Mouse (Mus musculus): ENCODE measurements around the gene Srrt. TPM values are rescaled to one million over a fixed set of nuclear protein-coding genes. Genes with fewer than 3 reads are reported as not detected.
A peak's percentile ranks its signal among the peaks of the same experiment; 100 is the strongest.

Srrt gene
- polyA plus RNA-seq, 3 experiments from 2014 or later, result 58.1 to 76.1 (median 61.2) TPM

DNA sequence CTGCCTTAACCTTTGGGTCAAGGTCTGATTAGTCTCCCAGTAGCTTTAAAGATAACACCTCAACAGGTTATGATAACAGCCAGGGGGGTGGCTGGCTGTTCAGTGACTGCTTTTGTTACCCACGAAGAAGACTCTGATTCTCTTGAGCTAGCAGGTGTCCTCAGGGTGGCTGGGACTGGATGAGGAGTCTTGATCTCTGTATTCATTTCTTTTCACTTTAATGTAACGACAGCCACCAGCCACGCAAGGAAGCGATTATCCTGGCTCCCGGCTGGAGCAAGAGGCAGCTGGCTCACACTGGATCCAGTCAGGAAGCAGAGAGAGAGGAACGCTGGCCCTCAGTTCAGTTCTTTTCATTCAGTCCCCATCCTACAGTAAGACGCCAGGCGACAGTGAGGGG lies 29.7 kb upstream of the Srrt start:
- no peak for ATAC-seq

DNA sequence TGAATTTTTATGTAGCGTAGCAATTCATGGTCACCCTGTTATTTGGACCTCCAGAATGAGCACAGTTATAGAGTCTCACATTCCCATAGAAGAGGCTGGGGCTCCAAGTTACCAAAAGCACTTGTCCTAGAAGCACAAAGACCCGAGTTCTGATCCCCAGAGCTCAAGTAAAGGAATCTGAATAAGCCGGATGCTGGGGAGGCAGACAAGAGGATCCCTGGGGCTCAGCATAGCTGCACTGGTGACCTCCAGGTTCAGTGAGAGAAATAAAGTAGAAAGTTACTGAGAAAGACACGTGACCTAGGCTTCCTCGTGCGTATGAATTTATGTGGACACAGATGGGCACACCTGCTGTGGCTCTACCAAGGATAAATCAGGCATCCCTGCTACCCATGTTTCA lies 27.6 kb upstream of the Srrt start:
- ATAC-seq, result no peak

DNA sequence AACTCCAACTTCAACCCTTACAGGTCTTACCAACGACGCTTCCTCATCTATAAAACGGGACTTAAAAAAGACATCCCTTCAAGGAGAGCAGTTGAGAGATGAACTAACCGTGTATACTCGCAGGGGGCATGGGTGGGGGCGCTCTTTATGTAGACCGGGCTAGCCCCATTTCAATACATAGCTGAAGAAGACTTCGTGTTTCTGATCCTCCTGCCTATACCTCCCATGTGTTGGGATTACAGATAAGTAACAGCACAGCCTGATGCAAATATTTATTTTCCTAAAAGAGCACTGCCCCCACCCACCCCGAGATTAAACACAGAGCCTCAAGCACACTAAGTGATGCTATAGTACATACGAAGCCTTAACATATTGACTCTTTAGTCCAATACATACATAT lies 26.8 kb upstream of the Srrt start:
- ATAC-seq, result no peak

DNA sequence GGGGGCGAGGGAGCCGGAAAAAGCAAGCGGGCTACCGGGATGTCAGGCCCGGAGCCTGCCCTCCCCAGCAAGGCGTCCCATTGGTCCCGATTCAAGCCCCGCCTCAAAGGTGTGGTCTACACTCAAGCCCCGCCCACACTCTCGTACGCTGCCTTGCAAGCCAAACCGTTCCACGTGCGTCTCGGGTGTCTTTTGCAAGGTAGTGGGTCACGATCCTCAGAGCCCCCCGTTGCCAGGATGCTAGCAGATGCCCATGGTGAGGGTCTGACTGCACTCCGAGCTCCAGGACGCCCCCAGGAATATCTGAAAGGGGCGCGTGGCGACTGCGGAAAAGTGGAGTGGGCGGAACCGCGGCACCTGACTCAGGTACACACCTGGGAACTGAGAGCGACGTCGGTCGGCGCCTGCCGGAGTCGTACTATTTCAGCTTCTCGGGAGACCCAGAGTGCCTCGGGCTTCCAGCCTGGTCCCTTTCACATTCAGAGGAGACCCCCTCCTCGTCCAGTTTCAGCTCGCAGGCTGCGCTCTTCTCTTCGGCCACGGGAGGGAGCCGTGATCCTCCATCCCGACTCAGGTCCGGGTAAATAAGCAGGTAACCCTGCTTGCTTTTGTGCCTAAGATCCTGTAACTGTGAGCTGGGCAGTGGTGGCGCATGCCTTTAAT lies 26.2 kb upstream of the Srrt start, which contains the start of gene Slc12a9:
TSS of gene Slc12a9 (minus strand) at position 86 of the 663 bp plus-strand sequence.
- ATAC-seq, result peak; percentile 93

DNA sequence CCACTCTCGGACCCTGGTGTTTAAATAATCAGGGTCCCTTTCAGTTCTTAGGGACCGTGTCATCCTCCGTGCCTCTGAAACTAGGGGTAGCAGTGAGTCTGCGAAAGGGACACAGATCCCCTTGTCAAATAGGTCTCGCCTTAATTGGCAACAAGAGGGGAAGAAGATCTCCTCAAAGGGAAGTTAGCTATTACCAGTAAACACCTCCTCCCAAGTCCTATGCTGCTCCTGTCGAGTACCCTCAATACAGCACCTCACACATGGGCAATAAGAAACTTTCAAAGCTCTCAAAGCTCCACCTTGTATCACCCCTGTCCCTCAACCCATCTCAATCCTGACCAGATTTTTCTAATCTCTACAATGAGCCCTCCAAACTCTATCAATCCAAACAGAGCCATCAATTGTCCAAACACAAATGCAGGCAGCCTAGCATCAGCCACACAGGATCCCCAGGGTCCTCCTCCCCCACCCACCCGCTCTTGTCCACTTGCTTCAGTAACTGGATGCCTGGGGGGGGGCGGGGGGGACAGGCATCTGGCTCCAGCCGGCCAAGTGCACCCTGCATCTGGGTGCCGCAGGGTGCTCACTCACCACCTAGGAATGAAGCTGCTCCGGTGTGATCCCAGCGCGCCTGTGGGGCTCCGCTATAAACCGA lies 25.5 kb upstream of the Srrt start:
- ATAC-seq, result no peak

DNA sequence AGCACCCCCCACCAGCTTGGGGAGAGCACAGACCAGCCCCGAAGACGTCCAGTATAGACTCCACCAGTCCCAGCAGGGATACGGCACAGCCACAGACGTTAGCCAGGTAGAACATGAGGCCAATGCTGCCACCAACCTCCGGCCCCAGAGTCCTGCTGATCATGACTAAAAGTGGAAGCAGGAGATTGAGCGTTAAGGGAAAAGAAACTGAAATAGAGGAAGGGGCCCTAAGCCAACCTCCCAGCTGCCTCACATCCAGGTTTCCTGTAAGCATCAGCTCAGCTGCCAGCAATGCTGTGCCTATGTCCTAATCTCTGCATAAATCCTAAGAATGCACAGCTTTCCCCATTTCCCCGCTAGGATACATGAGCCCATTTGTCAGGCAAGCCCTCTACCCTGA lies 23.4 kb upstream of the Srrt start:
- ATAC-seq, result no peak

DNA sequence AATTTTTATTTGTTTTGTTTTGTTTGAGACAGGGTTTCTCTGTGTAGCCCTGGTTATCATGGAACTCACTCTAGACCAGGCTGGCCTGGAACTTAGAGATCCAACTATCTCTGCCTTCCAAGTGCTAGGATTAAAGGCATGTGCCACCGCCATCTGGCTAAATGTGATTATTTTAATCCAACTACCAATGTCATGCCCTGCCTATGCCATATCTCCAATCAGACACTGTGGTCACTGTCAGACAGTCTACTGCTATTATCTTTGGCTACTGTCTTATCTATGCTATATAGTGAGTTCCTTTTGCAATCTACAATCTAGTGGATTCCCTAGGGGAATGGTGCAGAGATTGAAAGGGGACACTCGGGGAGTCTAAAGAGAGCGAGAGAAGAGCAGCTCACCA lies 13.5 kb upstream of the Srrt start:
- ATAC-seq, result no peak

DNA sequence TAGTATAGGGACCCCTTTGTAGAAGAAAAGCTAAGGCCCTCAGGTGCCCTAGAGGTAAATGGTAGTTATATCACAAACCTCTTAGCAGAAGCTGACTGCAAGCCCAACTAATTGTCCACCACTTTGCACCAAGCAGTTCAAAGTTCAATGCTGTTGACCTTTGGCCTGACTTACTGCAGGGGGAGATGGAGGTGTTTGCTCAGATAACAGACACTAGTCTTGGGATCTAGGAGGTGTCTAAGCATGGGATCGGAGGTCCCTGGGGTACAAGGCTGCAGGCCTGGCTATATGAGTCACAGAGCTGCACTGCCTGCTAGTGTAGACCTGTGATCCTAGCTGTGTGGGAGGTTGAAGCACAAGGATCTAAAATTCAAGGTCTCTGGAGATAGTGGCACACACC lies 11.1 kb upstream of the Srrt start:
- no peak for ATAC-seq

DNA sequence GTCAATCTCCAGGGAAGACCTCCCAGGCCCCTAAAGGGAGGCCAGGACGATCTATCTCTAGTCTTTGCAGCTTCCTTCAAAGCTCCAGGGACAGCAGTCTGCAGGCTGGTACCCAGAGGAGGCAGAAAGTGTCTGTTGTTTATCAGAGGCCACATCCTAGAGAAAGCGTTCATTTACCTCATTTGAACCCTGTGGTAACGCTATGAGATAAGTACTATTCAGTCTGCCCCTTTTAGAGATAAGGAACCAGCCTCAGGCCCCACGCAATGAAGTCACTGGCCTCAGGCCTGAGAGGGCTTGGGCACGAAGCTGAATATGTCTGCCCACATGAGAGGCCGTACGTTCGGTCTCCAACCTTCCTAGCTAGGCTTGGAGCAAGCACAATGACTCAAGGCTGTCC lies 9.9 kb upstream of the Srrt start:
- ATAC-seq, result no peak

DNA sequence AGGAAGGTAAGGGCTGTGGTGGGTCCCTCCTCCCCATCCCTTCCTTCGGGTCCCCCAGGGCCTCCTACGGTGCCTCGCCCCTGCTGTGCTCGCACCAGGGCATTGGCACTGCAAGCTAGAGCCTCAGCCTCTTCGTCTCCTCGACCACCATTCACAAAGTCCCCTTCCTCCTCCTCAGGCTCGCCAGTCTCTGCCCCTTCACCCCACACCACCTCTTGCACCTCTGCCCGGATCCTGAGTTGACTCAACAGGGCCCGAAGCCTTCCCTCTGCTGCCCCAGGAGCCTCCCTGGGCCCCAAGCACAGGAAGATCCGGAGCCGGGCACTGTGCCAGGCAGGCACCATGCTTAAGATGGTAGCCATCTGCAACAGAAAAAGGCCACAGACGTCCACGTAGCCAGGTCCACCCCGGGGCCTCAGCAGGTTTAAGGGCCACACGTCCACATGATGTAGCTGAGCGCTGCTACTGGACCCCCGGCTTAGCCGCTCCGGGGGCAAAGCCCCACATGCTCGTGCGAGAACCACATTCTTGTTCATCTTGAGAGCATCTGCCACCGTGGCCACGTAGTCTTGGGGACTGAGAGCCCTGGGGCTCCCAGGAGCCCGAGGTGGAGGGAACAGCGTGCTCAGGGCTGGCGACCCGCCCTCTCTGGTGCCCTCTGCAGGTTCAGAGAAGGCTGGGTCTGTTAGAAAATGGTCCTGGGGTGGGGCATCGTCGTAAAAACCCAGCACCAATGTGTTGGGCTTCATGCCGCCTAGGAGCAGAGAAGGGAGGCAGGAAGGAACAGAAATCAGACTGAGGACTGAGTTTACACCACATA lies 7.8 kb upstream of the Srrt start:
- peak; percentile 41 for ATAC-seq

DNA sequence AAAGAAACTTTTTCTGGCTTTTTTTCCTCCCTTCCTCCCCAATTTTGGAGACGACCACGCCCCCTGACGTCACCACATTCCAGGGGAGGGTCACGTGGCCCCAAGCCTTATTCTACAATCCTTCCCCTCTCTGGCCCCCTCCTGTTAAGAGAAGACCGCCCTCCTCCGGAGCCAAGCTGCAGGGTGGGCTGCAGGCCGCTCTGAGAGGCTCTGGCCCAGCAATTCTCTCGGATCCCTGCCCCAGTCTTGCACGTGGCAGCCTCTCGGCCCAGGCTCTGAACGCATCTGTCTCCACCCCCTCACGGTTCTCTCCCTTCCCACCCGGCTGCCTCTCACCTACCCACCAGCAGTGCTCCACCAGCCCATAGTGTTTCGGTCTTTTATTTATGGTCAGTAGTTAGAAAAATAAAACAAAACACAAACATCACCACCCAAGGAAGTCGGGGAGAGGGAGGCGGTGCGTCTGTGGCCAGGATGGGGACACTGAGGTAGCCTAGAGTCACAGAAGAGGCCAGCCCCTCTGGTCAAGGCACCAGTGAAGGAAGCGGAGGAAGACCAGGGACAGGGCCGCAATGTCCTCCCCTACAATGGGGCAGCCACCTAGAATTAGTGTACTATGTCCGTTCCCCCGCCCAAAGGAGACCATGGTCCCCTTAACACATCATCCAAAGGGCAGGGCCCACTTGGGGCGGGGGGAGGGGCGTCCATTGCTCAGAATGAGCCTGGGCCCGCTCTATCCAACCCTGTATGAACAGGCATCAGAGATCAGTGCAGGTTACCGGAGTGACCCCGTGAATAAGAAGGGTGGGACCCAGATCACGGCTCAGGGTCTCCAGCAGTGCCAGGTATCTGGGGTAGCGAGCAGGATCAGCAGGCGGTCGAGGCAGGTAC lies 7.0 kb upstream of the Srrt start, which contains the start of gene Trip6:
TSS of gene Trip6 (minus strand) at position 212 of the 891 bp plus-strand sequence.
- no peak for ATAC-seq

DNA sequence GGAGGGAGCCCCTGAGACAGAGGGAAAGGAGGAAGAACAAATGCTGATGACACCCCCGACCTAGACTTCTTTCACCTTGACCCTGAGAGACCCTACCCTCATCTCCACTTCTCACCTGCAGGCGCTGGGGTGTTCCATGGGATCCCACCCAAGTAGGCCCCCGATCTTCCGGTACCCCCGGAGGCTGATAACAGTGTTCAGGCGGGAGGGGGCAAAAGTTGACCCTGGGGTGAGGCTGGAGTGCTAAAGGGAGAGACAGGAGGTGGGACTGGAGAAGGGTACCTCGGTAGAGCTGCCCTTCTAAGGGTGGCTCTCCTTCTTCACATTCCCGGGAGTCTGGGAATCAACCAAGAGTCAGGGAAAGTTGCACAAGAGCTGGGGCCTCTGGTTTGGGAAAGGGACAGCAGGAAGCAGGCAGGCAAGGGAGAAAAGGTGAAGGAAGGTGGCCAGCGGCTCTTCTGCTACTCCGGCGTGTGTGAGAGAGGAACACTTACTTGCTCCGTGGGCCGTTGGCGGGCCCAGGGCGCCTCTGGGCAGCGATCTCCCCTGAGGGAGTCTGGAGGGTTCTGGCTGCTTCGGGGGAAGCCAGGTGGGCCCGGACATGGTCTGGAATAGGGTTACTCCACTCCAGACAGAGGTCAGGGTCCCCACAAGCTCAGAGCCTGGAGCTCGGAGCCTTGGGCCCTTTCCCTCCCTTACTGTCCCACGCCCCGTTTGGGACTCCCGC lies 6.2 kb upstream of the Srrt start:
- ATAC-seq, result no peak

DNA sequence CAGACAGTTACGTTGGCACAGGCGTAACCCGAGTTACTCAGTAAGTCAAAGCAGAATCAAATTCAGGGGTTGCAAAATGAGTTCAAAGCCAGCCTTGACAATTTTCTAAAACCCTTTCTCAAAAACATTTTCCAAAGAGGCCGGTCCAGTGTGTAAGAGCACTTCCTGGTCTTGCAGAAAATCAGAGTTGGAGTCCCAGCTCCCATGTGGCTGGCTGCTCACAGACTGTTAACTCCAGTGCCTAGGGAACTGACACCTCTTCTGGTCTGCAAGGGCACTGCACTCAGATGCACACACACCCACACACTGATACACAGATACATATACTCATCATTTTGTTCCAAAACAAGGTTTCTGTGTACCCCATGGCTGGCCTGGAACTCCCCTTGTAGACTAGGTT lies 882 bp upstream of the Srrt start:
- no peak for ATAC-seq

DNA sequence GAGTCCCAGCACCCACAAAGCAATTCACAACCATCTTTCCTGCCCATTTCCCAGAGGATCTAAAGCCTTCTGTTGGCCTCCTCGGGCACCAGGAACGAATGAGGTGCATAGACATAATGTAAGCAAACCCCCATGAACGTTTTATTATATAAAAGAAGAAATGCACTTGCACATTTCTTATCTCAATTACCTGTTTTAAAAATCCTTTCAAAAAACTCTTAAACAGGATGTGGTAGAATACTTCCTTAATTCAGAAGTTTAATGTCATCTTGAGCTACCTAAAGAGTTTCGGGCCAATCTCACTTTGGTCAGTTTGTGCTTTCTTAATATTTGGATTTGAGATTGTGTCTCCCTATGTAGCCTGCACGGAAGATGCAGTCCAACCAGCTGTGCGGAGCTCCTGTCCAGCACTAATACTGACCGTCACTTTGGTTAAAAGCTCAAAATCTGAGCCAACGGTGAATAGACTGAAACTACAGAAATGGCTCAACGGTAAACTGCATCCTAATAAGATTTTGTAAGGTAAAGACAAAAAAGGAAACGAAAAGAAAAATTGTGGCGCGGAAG lies 952 bp downstream of the Srrt start:
- peak; percentile 46 for ATAC-seq

DNA sequence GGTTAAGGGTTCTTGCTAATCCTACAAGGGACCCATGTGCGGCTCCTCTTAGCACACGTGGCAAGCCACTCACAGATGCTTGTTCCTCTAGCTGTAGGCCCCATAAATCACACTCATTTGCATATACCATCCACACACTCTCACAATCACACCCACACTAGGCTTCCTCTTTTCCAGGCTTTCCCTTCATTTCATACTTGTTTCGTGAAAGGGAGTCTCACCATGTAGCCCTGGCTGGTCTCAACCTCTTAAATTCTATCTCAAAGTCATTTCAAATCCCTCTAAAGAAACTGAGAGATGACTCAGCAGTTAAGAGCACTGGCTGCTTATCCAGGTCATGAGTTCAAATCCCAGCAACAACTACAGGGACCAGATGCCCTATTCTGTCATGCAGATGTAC lies 1.7 kb downstream of the Srrt start:
- no peak for ATAC-seq

DNA sequence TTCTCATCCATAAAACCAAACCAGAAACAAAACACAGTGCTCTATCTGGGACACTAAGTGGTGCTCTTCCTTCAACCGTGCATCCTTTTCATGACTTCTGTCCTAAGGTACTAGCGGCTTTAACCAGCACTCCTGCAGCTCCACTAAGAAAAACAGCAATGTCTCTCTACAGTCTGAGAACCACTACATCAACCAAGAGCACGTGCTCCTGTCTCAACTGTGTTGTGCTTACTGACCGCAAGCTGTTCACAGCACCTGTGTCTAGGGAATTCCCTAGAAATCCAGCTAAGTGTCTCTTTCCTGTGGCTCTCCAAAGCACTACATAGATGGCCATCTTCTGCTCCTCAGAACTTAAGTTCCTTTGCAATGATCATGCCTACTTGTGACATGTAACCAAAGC lies 2.7 kb downstream of the Srrt start:
- ATAC-seq, result no peak

DNA sequence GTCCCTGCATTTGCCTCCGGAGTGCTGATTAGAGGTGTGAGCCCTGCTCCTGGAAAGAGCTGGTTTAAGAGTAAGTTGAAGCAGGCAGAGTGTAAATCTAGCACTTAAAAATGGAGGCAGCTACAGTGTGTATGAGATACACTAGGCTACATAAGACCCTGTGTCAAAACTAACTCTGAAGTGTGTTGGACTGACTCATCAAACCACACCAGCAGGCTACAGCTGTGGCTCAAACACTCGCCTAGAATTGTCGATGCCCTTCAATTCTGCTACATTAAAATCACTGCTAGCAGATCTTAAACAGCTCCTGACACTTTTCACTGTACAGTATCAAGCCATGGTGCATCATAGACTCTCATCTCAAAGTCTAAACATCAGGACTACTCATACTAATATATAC lies 3.3 kb downstream of the Srrt start:
- no peak for ATAC-seq

DNA sequence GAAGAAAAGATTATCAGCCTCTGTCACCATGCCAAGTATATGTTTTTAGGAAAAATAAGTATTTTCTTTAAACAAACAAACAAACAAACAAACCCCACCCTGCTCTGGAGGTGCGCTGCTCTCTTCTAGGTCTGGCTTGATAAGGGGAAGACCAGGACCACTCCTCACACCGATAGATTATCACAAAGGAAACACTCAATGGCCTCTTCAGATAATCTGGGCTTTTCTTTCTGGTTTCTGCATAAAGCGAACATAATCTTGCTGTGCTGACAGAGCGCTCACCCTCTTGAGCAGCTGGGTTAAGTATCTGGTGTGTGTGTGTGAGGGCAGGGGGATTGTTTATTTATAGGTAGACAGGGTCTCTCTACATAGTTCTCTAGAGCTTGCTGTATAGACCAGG lies 3.9 kb downstream of the Srrt start:
- ATAC-seq, result no peak

DNA sequence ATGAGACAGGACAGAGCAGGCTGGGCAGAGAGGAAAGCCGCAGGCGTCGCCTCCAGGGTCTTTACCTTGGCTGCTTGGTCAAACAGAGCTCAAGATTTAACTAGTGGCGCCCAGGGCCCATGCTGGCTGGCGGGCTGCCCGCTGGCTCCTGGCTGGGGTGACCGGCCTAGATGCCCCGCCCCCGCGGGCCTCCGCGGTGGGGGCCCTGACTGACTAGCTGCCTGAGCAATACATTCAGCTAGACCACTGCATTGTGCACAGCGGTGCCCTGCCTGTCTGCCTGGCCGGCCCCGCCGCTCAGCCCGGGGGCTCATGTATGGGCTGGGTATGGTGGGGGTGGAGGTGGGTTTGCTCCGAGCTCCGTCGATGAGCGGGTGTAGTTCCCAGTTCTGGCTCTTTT lies 6.2 kb downstream of the Srrt start:
- no peak for ATAC-seq

DNA sequence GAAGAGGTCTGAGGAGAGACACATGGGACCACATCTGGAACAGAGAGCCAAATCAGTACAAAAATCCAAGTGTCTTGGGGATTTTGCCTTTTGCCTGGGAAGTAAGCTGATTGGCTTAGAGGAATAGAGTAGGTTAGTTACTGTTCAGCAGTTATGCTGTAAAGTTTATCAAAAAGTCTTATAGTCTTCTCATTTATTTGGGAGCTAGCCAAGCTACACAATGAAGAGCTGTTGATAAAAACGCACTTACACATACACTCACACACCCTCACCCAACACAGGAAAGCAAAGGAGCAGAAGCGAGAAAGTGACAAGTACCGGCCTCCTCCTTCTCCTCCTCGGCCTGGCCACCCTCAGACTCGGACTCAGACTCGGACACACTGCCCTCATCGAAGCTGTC lies 8.2 kb downstream of the Srrt start:
- no peak for ATAC-seq

DNA sequence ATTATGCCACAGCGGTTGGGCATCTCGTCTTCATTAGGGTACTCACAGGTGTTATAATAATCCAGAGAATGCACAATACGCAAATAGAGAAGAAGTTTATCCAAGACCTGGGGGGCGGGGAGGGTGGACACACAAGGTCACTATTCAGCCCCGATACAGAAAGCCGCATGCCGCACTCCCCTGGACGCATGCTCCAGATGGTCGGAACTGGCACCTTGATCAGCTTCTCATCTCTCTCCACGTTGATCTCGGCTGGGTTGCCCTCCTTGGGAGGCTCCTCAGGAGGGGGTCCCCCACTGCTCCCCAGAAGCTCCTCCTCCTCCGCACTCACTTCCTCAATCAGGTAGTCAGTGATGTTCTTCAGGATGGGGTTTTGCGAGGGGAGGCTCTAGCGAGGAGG lies 10.3 kb downstream of the Srrt start:
- no peak for ATAC-seq

DNA sequence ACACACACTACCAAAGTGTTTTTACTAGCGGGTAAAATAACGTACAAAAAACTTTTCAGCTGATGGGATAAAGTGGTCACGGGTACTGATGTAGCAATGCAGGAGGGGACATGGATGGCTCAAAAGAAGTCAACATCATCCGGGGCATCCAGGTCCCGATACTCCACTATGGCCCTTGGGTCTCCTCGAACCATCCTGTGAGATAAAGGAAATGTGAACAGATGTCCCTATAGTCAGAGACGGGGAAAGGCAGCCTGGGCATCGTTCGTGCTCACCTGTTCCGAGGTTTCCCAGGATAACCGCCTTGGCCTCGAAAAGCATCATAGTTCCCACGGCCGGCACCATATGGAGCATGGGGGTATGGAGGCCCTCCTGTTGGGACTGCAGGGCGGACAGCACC lies 11.8 kb downstream of the Srrt start:
- no peak for ATAC-seq

Data from inflammation-experienced regulatory T-cells, adult 6 months (primary cell).